Mouse (Mus musculus) limb, embryonic 14.5 days (tissue): ENCODE measurements at regions not wholly inside any gene's neighbourhood (a gene's known extent, or its start where the extent isn't known, plus 50 kb on each side); places are given as distances from the start of the nearest gene placed in this dataset.
"Not testable (repeated sequence)": the region's sequence is repeated elsewhere in the genome, so short reads cannot be mapped to it uniquely, and the experiment has no call there.

Experiments
- ATAC-seq: fragments of 200-750 bp; cut with Nextera tagmentation; 2 replicates; pipeline ENCODE4 v1.8.0; 2017; ENCODE audit warnings: low read depth, moderate number of reproducible peaks, moderate TSS enrichment; ENCODE audit not compliant: low FRiP score
- DNase-seq: peaks from one replicate; pipeline ENCODE4 v3.0.0-alpha.2; 2015; ENCODE audit warnings: low spot score
- H3K27ac ChIP-seq: fragments of 300-500 bp; sonication (generic); replicated peaks from 2 replicates; pipeline ENCODE4 v1.5.1; 2014; ENCODE audit warnings: low read depth, mild to moderate bottlenecking, low read length, moderate library complexity, mixed read lengths
- H3K27me3 ChIP-seq: fragments of 300-500 bp; sonication (generic); 2 replicates; pipeline ENCODE4 v1.6.1; 2014; ENCODE audit warnings: low read length, mixed read lengths; ENCODE audit not compliant: control insufficient read depth, insufficient read depth
- H3K36me3 ChIP-seq: fragments of 300-500 bp; sonication (generic); 2 replicates; pipeline ENCODE4 v1.6.1; 2014; ENCODE audit warnings: mild to moderate bottlenecking, low read length, moderate library complexity, mixed read lengths; ENCODE audit not compliant: control insufficient read depth, insufficient read depth
- H3K4me1 ChIP-seq: fragments of 300-500 bp; sonication (generic); 2 replicates; pipeline ENCODE4 v1.6.1; 2014; ENCODE audit warnings: antibody characterized with exemption, low read length, mixed read lengths; ENCODE audit not compliant: control insufficient read depth, insufficient read depth
- H3K4me2 ChIP-seq: fragments of 300-500 bp; sonication (generic); replicated peaks from 2 replicates; pipeline ENCODE4 v1.6.1; 2014; ENCODE audit warnings: low read depth, mild to moderate bottlenecking, low read length, moderate library complexity; ENCODE audit not compliant: severe bottlenecking
- H3K4me3 ChIP-seq: fragments of 300-500 bp; sonication (generic); replicated peaks from 2 replicates; pipeline ENCODE4 v1.5.1; 2014; ENCODE audit warnings: low read length
- H3K9ac ChIP-seq: fragments of 300-500 bp; sonication (generic); 2 replicates; pipeline ENCODE4 v1.6.1; 2014; ENCODE audit warnings: mild to moderate bottlenecking, low read depth, low read length, moderate library complexity; ENCODE audit not compliant: severe bottlenecking
- H3K9me3 ChIP-seq: fragments of 300-500 bp; sonication (generic); 2 replicates; pipeline ENCODE4 v1.6.1; 2016; ENCODE audit warnings: low read length; ENCODE audit not compliant: control insufficient read depth
- POLR2A ChIP-seq: fragments of 200-500 bp; IDR thresholded peaks from 2 replicates; pipeline ENCODE4 v1.8.0; 2012; ENCODE audit warnings: inconsistent platforms, mild to moderate bottlenecking, moderate library complexity, borderline replicate concordance; ENCODE audit not compliant: insufficient read depth, insufficient read length; ENCODE audit errors: extremely low read depth
- WGBS: fragments of 180-500 bp; shearing (Covaris S2); extraction: QIAGEN DNeasy Blood & Tissue Kit; methylation state at CpG from one replicate; pipeline ENCODE4 v1.1.7; 2014; 5-methylcytosine and 5-hydroxymethylcytosine counted together

- H3K4me3 ChIP-seq, H3K4me2 ChIP-seq, H3K9ac ChIP-seq, H3K36me3 ChIP-seq, H3K27ac ChIP-seq, H3K27me3 ChIP-seq, ATAC-seq, H3K9me3 ChIP-seq, H3K4me1 ChIP-seq: not testable (repeated sequence)
- DNase-seq: peak; percentile 52
- 38% methylated on average over 1 of the region's 1 CpGs for WGBS
Observed at GRCm38 (mm10) chr17:93067850-93068249, 131.0 kb upstream of the Adcyap1 start.

DNA sequence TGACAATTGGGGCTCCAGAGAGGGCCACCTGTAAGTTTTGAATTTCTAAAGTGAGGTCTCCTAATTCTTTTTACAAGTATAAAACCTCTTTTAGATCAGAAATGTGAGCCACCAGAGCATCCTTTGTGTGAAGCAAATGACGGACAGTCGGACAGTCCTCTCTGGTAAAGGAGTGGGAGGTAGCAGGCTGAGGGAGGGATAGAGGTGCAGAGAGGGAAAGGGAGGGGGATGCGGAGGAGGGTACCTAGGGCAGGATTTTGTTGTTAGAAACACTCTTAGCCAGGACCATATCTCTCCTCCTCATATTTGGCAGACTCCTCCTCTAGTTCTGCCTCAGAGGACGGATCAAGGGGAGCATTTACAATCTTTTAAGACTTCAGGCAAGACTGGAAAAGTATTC, 130.3 kb upstream of the Adcyap1 start:
- no peak overlapping the region for H3K4me3 ChIP-seq
- TF ChIP-seq POLR2A: no peak
- H3K36me3 ChIP-seq: no peaks in the 10 kb centered on the region
- H3K27ac ChIP-seq: no peak overlapping the region
- DNase-seq: no peak
- no peak overlapping the region for H3K4me2 ChIP-seq
- WGBS: 39% methylated on average over 4 of the region's 4 CpGs
- no peaks in the 10 kb centered on the region for H3K4me1 ChIP-seq
- no peaks in the 10 kb centered on the region for H3K9me3 ChIP-seq
- ATAC-seq: no peak
- no peak overlapping the region for H3K9ac ChIP-seq
- no peaks in the 10 kb centered on the region for H3K27me3 ChIP-seq

GRCm38 (mm10) chr17:93084048-93084447, 114.8 kb upstream of the Adcyap1 start:
- ATAC-seq: no peak
- no peak for DNase-seq
- WGBS: 36% methylated on average over 1 of the region's 1 CpGs

GRCm38 (mm10) chr17:93104516-93104915, 94.3 kb upstream of the Adcyap1 start:
- Histone ChIP-seq H3K36me3 (no peaks in the 10 kb centered on the region), H3K27me3 (no peaks in the 10 kb centered on the region), H3K4me1 (no peaks in the 10 kb centered on the region), H3K4me2 (no peak overlapping the region), H3K9ac (no peak overlapping the region), H3K4me3 (no peak overlapping the region), H3K9me3 (no peaks in the 10 kb centered on the region), H3K27ac (no peak overlapping the region)
- TF ChIP-seq POLR2A: no peak
- ATAC-seq: no peak
- DNase-seq: no peak

More at GRCm38 (mm10) chr17:93084048-93084447, 114.8 kb upstream of the Adcyap1 start:
- no peaks in the 10 kb centered on the region for H3K4me1 ChIP-seq
- no peak overlapping the region for H3K4me2 ChIP-seq
- no peaks in the 10 kb centered on the region for H3K9me3 ChIP-seq
- H3K36me3 ChIP-seq: no peaks in the 10 kb centered on the region
- no peak overlapping the region for H3K4me3 ChIP-seq
- H3K27ac ChIP-seq: no peak overlapping the region
- no peaks in the 10 kb centered on the region for H3K27me3 ChIP-seq
- no peak overlapping the region for H3K9ac ChIP-seq
- no peak for TF ChIP-seq POLR2A

DNA sequence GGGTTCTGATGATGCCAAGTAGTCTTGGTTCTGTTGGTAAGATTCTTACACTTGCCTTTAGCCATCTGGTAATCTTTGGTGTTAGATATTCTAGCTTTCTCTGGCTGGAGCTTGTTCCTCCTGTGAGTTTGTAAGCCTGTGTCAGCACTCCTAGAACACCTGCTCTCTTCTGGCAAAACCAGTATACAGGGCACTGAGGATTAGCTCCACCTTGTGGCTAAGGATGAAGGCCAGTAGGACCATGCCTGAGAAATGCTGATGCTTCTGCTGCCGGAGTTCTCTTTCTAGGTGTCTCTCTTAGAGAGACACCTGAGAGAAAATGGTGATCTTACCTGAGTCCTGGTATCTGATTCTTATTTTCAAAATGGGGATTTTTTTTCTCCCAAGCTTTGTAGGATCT, 58.8 kb upstream of the Adcyap1 start:
- no peak overlapping the region for H3K27ac ChIP-seq
- TF ChIP-seq POLR2A: no peak
- no peak overlapping the region for H3K9ac ChIP-seq
- no peak for ATAC-seq
- no peak overlapping the region for H3K4me3 ChIP-seq
- DNase-seq: no peak
- no peak overlapping the region for H3K4me2 ChIP-seq
- no peaks in the 10 kb centered on the region for H3K4me1 ChIP-seq
- H3K9me3 ChIP-seq: no peaks in the 10 kb centered on the region
- no peaks in the 10 kb centered on the region for H3K27me3 ChIP-seq
- WGBS: 52% methylated on average over 1 of the region's 1 CpGs
- no peaks in the 10 kb centered on the region for H3K36me3 ChIP-seq

GRCm38 (mm10) chr17:93141125-93141524, 57.7 kb upstream of the Adcyap1 start:
- no peak overlapping the region for H3K9ac ChIP-seq
- H3K36me3 ChIP-seq: no peaks in the 10 kb centered on the region
- ATAC-seq (no peak), DNase-seq (no peak)
- no peak overlapping the region for H3K4me2 ChIP-seq
- H3K27ac ChIP-seq: no peak overlapping the region
- no peak for TF ChIP-seq POLR2A
- H3K4me1 ChIP-seq: no peaks in the 10 kb centered on the region
- H3K9me3 ChIP-seq: no peaks in the 10 kb centered on the region
- WGBS: 32% methylated on average over 3 of the region's 3 CpGs
- no peak overlapping the region for H3K4me3 ChIP-seq
- no peaks in the 10 kb centered on the region for H3K27me3 ChIP-seq
